Mouse (Mus musculus) spleen, postnatal 0 days (tissue): Measurements from ENCODE around the gene Chd2. TPM values are rescaled to one million over a fixed set of nuclear protein-coding genes. Genes with fewer than 3 reads are reported as not detected.

Experiments used
- polyA plus RNA-seq: library from polyadenylated mRNA; unstranded; fragments of >200 nt; fragmentation: Nextera tagmentation; extraction: Ambion mirVana; gene quantifications from 2 replicates; pipeline ENCODE4 v1.2.1, GENCODE M21; 2015

The Chd2 gene
- 30.6 and 32.4 TPM in 2 replicates for polyA plus RNA-seq

DNA sequence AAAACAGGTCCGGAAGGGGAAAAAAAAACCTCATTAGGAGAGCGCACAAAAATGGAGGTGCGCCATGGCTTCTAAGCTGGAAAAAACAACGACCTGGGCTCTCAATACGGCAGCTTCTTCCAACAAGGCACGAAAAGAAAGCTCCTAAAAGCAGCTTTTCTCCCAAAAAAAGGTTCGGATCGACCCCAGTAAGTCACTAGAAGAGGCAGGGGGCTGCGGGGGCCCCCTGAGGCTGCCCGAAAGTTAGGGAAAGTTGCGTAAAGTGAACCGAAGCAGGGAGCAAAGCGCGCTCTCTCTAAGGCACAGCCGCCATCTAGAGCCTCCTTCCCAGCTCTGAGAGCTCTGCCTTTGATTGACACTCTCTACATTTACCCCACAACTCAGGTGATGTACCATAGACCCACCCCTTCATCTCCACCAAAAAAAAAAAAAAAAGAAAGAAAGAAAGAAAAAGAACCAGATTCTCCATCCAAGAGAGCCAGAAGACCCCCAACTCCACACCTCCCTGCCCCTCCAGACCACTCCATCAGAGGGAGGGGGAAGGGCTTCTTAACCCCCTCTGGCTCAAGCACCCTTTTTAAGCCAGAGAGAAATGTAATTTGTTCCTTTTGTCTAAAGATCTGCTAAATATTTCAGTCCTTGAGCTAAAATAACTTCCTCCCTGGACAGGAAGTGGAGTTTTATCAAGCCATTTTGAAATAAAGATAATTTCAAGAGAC lies at the start of gene Chd2:
Gene Chd2, minus strand, starts transcription at position 419 of the 719 bp plus-strand sequence.

Other genes starting within 250 kb of the Chd2 start
- 2.6 and 3.5 TPM in 2 replicates for gene Rgma, start 166.3 kb downstream of the Chd2 start, polyA plus RNA-seq
- gene Fam174b, start 198.5 kb upstream of the Chd2 start, polyA plus RNA-seq = 4.3 and 5.7 TPM in 2 replicates